Mouse (Mus musculus): ENCODE data around the gene Aadac. TPM values are rescaled to one million over a fixed set of nuclear protein-coding genes. Genes with fewer than 3 reads are reported as not detected.

The Aadac gene
- polyA plus RNA-seq, 1 experiment from 2014 or later: not detected

- WGBS: 87% methylated on average over 3 of the region's 3 CpGs
- H3K27ac ChIP-seq (replicated peaks): no peak overlapping the region
- H3K36me3 ChIP-seq (replicated peaks): no peaks in the 10 kb centered on the region
- no peaks in the 10 kb centered on the region for H3K4me1 ChIP-seq
- no peaks in the 10 kb centered on the region for H3K9me3 ChIP-seq
- H3K4me3 ChIP-seq: no peak overlapping the region
- DNase-seq (ENCODE audit: low spot score): no peak
- no peaks in the 10 kb centered on the region for H3K27me3 ChIP-seq (replicated peaks; ENCODE audit: low read depth, poor library complexity, severe bottlenecking)
Measured at GRCm38 (mm10) chr3:60082746-60083145, 57.2 kb downstream of the Aadac start.

DNA sequence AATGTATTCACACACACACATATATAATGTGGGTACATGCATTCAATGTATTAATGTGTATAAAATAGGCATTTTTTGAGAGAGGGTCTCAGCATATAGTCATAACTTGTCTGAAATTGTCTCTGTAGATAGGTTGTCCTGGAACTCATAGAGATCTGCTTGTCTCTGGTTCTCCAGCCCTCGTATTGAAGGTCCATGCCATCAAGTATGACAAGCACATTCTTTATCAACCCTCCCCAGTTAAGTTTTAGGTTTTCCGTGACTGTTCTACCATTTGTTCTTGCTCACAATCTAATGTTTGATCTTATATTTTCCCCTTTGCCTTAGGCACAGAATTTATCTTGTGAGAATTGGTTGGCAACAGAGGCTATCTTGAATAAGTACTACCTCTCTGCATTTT is 60.2 kb downstream of the Aadac start:
- Histone ChIP-seq H3K27ac (replicated peaks) (no peak overlapping the region), H3K4me3 (no peak overlapping the region), H3K9me3 (no peaks in the 10 kb centered on the region), H3K4me1 (no peaks in the 10 kb centered on the region), H3K27me3 (replicated peaks; ENCODE audit: low read depth, poor library complexity, severe bottlenecking) (no peaks in the 10 kb centered on the region), H3K36me3 (replicated peaks) (no peaks in the 10 kb centered on the region)
- WGBS: 93% methylated on average over 2 of the region's 2 CpGs
- DNase-seq (ENCODE audit: low spot score): no peak

Other genes starting within 250 kb of the Aadac start
- not detected in 2 replicates for gene Gm8298, start 164.7 kb upstream of the Aadac start, polyA plus RNA-seq (2016; fragmentation: Nextera tagmentation; extraction: Ambion mirVana)
- not detected in 2 replicates for gene C130079G13Rik, start 100.5 kb upstream of the Aadac start, polyA plus RNA-seq (2016; fragmentation: Nextera tagmentation; extraction: Ambion mirVana)
- not detected in 2 replicates for gene Aadacl2, start 19.0 kb upstream of the Aadac start, polyA plus RNA-seq (2016; fragmentation: Nextera tagmentation; extraction: Ambion mirVana)
- not detected in 2 replicates for gene Sucnr1, start 56.2 kb downstream of the Aadac start, polyA plus RNA-seq (2016; fragmentation: Nextera tagmentation; extraction: Ambion mirVana)